Mouse (Mus musculus) stomach, postnatal 0 days (tissue): Measurements from ENCODE around the gene Tex22. TPM values are rescaled to one million over a fixed set of nuclear protein-coding genes. Genes with fewer than 3 reads are reported as not detected.
A peak's percentile ranks its signal among the peaks of the same experiment; 100 is the strongest.

Experiments used
- ATAC-seq: fragments of 200-750 bp; cut with Nextera tagmentation; 2 replicates; pipeline ENCODE4 v1.8.0; 2017; ENCODE audit not compliant: low FRiP score, low TSS enrichment
- DNase-seq: peaks from one replicate; pipeline ENCODE4 v3.0.0-alpha.2; 2016; ENCODE audit warnings: low spot score
- H3K27ac ChIP-seq: fragments of 300-500 bp; sonication (generic); replicated peaks from 2 replicates; pipeline ENCODE4 v1.5.1; 2014; ENCODE audit warnings: mild to moderate bottlenecking, control low read depth
- H3K27me3 ChIP-seq: fragments of 300-500 bp; sonication (generic); 2 replicates; pipeline ENCODE4 v1.6.1; 2014; ENCODE audit warnings: low read length; ENCODE audit not compliant: control insufficient read depth, insufficient read depth
- H3K36me3 ChIP-seq: fragments of 300-500 bp; sonication (generic); 2 replicates; pipeline ENCODE4 v1.6.1; 2014; ENCODE audit warnings: low read length, mixed read lengths; ENCODE audit not compliant: control insufficient read depth, insufficient read depth
- H3K4me1 ChIP-seq: fragments of 300-500 bp; sonication (generic); replicated peaks from 2 replicates; pipeline ENCODE4 v1.6.1; 2014; ENCODE audit warnings: antibody characterized with exemption; ENCODE audit not compliant: control insufficient read depth, insufficient read depth
- H3K4me2 ChIP-seq: fragments of 300-500 bp; sonication (generic); replicated peaks from 2 replicates; pipeline ENCODE4 v1.6.1; 2014; ENCODE audit warnings: low read depth, mild to moderate bottlenecking, control low read depth, moderate library complexity
- H3K4me3 ChIP-seq: fragments of 300-500 bp; sonication (generic); 2 replicates; pipeline ENCODE4 v1.5.1; 2014; ENCODE audit warnings: low read depth, low read length, control low read depth
- H3K9ac ChIP-seq: fragments of 300-500 bp; sonication (generic); 2 replicates; pipeline ENCODE4 v1.6.1; 2014; ENCODE audit warnings: mild to moderate bottlenecking, low read length, control low read depth, mixed read lengths
- H3K9me3 ChIP-seq: fragments of 300-500 bp; sonication (generic); 2 replicates; pipeline ENCODE4 v1.6.1; 2016; ENCODE audit warnings: low read length; ENCODE audit not compliant: control insufficient read depth
- CTCF ChIP-seq: IDR thresholded peaks from 2 replicates; pipeline ENCODE4 v1.5.1; 2016; ENCODE audit warnings: antibody characterized with exemption, low read depth, mild to moderate bottlenecking, moderate library complexity
- EP300 ChIP-seq: optimal IDR thresholded peaks from 2 replicates; pipeline ENCODE3; 2016; ENCODE audit warnings: antibody characterized with exemption
- WGBS: fragments of 180-500 bp; shearing (Covaris S2); extraction: QIAGEN DNeasy Blood & Tissue Kit; methylation state at CpG from one replicate; pipeline ENCODE4 v1.1.7; 2014; 5-methylcytosine and 5-hydroxymethylcytosine counted together
- polyA plus RNA-seq: library from polyadenylated mRNA; unstranded; fragments of >200 nt; fragmentation: Nextera tagmentation; extraction: Ambion mirVana; gene quantifications from 2 replicates; pipeline ENCODE4 v1.2.1, GENCODE M21; 2015

Tex22 gene
- polyA plus RNA-seq, 1 experiment from 2014 or later = not detected

DNA sequence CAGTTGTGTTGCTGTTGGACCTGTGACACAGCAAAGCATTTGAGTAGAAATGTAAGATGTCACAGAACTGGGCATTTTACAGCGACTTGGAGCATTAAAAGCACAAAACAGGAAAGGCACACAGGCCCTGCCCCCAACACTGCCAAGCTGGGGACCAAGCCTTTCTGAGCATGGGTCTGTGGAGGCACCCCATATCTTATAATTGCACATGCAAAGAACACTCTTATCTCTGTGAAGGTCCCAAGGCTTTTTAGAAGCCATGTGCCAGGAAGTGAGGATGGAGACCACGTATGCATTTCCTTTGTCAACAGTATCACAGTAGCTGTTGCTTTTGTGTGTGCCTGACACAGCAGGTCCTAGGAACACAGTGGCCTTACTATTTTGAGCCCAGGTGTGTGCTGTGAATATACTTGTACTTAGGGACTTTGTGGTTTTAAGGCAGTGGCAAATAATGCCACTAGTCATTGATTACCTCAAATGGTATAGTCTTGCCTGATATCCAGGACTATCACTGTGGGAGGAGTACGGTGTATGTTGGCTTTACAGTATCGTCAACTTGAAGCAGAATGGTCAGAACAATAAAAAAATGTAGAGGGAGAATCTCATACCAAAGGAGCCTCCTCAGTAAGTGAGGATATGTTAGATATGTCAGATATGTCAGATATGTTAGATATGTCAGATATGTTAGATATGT is 33.3 kb downstream of the Tex22 start:
- ATAC-seq (no peak), DNase-seq (no peak)
- Histone ChIP-seq H3K9me3 (no peaks in the 10 kb centered on the region), H3K4me2 (no peak overlapping the region), H3K9ac (no peak overlapping the region), H3K27ac (no peak overlapping the region), H3K27me3 (no peaks in the 10 kb centered on the region), H3K36me3 (no peaks in the 10 kb centered on the region; the same call in 1 of the 2 replicates), H3K4me3 (no peak overlapping the region), H3K4me1 (no peaks in the 10 kb centered on the region)
- WGBS = 65% methylated on average over 4 of the region's 4 CpGs
- TF ChIP-seq EP300 = no peak
- no peak for TF ChIP-seq CTCF

DNA sequence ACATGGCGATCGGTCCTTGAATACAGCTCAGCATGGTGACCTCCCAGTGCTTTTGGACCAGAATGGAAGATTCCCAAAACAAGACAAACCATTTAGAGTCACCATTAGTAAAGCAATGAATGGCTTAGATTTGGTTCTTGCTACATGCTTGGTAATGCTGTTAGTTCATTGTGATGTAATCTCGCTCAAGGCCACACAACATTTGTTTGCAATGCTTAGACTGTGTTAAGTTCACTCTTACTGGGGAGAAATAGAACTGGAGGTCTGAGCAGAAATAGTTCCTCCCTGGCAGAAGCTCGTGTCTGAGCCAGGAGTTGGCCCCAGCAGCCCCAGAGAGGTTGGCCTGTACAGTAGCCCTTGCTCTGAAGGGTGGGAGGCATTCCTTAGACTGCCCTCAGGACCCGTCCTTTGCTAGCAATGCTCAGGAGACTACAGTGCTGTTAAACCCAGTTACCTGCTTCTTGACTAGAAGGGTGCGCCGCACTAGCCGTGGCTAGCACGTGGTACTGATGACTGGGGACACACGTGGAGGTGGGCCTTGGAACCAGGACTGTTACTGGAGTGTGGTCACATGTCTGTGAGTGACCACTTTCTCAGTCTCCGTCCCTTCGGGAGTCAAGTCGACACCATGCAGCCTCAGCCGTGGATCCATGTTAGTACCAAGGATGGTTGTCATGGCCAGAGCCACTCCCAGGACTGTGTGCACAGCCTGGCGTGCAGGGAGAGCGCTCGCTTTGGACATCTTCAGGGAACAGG is 34.4 kb downstream of the Tex22 start:
- no peak for ATAC-seq
- H3K4me3 ChIP-seq = no peak overlapping the region
- TF ChIP-seq CTCF = no peak
- TF ChIP-seq EP300 = no peak
- 80% methylated on average over 17 of the region's 17 CpGs for WGBS
- H3K27me3 ChIP-seq = no peaks in the 10 kb centered on the region
- H3K36me3 ChIP-seq = peaks cover 3% of the 10 kb centered on the region; the same call in 1 of the 2 replicates
- H3K4me1 ChIP-seq = no peaks in the 10 kb centered on the region
- no peak overlapping the region for H3K27ac ChIP-seq
- no peaks in the 10 kb centered on the region for H3K9me3 ChIP-seq
- no peak overlapping the region for H3K9ac ChIP-seq
- H3K4me2 ChIP-seq = no peak overlapping the region
- DNase-seq = no peak

GRCm38 (mm10) chr12:113109801-113110200 is 35.5 kb downstream of the Tex22 start:
- H3K36me3 ChIP-seq = peaks cover 3% of the 10 kb centered on the region; the same call in 1 of the 2 replicates
- DNase-seq (no peak), ATAC-seq (no peak)
- TF ChIP-seq CTCF = no peak
- no peak for TF ChIP-seq EP300
- H3K9ac ChIP-seq = no peak overlapping the region
- 83% methylated on average over 10 of the region's 10 CpGs for WGBS
- H3K9me3 ChIP-seq = no peaks in the 10 kb centered on the region
- H3K27ac ChIP-seq = no peak overlapping the region
- H3K4me3 ChIP-seq = no peak overlapping the region
- no peaks in the 10 kb centered on the region for H3K4me1 ChIP-seq
- H3K4me2 ChIP-seq = no peak overlapping the region
- H3K27me3 ChIP-seq = no peaks in the 10 kb centered on the region

GRCm38 (mm10) chr12:113114141-113114540 is 39.8 kb downstream of the Tex22 start:
- no peak for TF ChIP-seq EP300
- no peak for TF ChIP-seq CTCF

GRCm38 (mm10) chr12:113114856-113115538 is 40.7 kb downstream of the Tex22 start:
- no peak overlapping the region for H3K4me2 ChIP-seq
- no peaks in the 10 kb centered on the region for H3K27me3 ChIP-seq
- H3K27ac ChIP-seq = no peak overlapping the region
- peaks cover 22% of the 10 kb centered on the region; the same call in 1 of the 2 replicates for H3K36me3 ChIP-seq
- TF ChIP-seq EP300 (no peak), CTCF (0 out of 2 replicates have a peak, but pooled peaks have one; percentile 18)
- no peak overlapping the region for H3K4me3 ChIP-seq
- no peaks in the 10 kb centered on the region for H3K4me1 ChIP-seq
- H3K9me3 ChIP-seq = no peaks in the 10 kb centered on the region
- 72% methylated on average over 16 of the region's 16 CpGs for WGBS
- ATAC-seq (no peak), DNase-seq (peak; percentile 51)
- H3K9ac ChIP-seq = no peak overlapping the region

More at GRCm38 (mm10) chr12:113114141-113114540, 39.8 kb downstream of the Tex22 start:
- WGBS = 83% methylated on average over 4 of the region's 4 CpGs
- H3K27ac ChIP-seq = no peak overlapping the region
- no peak overlapping the region for H3K4me2 ChIP-seq
- no peaks in the 10 kb centered on the region for H3K27me3 ChIP-seq
- no peaks in the 10 kb centered on the region for H3K4me1 ChIP-seq
- H3K9me3 ChIP-seq = no peaks in the 10 kb centered on the region
- H3K4me3 ChIP-seq = no peak overlapping the region
- H3K9ac ChIP-seq = no peak overlapping the region
- peaks cover 22% of the 10 kb centered on the region; the same call in 1 of the 2 replicates for H3K36me3 ChIP-seq
- no peak for ATAC-seq
- DNase-seq = no peak
